8 mouse cellular contexts compared by ENCODE assay signal in the genomic region with DNA sequence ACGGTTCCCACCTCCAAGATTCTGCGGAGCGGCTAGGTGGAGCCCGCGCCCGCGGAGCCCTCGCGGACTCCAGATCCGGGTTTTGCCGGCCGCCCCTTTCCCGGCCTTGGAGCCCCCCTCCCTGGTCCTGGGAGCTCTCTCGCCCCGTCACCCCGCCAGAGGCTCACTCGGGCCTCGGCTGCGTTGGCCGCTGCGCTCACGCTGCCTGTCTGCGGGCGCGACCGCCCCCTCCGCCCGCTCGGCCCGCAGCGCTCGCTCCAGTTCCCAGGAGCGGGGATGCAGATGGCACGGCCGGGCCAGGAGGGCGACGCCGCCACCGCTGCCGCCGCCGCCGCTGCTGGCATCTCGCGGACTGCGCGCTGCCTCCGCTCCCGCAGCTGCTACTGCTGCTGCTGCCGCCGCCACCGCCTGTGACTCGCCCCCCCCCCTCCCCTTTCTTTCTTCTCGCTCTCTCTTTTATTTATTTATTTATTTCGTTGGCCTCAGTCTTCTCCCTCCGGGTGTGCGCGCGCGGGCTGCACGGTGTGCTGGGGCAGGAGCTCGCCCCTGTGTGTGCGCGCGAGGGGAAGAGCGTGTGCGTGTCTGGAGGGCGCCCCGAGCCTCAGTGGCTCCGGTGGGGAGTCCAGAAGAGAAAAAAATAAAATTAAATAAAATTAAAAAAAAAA. TPM values are rescaled to one million over a fixed set of nuclear protein-coding genes. Genes with fewer than 3 reads are reported as not detected.
A peak's percentile ranks its signal among the peaks of the same experiment; 100 is the strongest.
DNase-seq lines count a peak whose midpoint lies in the region; ATAC-seq lines count a peak whose summit lies in the region.

A gene (plus strand): TSS at position 549 of the 665 bp plus-strand sequence.

- peak within 1 kb of the TSS; percentile 97 for H3K27ac ChIP-seq in forebrain, embryonic 16.5 days (ENCODE audit: low read length)

- no peaks in the 10 kb centered on the region for H3K9me3 ChIP-seq in forebrain, embryonic 16.5 days (ENCODE audit: control insufficient read depth, low read length)

- ATAC-seq in forebrain, embryonic 16.5 days: peak; percentile 84

- peaks cover 10% of the 10 kb centered on the region; the same call in 1 of the 2 replicates for H3K4me1 ChIP-seq in forebrain, embryonic 16.5 days (replicated peaks; ENCODE audit: control insufficient read depth, insufficient read depth, low read length)

- H3K36me3 ChIP-seq in forebrain, embryonic 16.5 days (ENCODE audit: control insufficient read depth, insufficient read depth): no peaks in the 10 kb centered on the region

- H3K4me2 ChIP-seq in forebrain, embryonic 16.5 days (ENCODE audit: low read length): peak within 1 kb of the TSS; percentile 86

- H3K4me3 ChIP-seq in forebrain, embryonic 16.5 days (replicated peaks; ENCODE audit: low read length): peak within 1 kb of the TSS; percentile 72

- intact Hi-C loops in heart, postnatal 14 days (cut with DNase I): no loop called here

- peak within 1 kb of the TSS; percentile 91 for H3K9ac ChIP-seq in forebrain, embryonic 16.5 days (replicated peaks; ENCODE audit: low read depth, low read length)

- under 1% methylated on average over 64 of the region's 70 CpGs for WGBS in forebrain, embryonic 16.5 days

- DNase-seq in ES-CJ7 (ENCODE audit: low read depth, low spot score): peak; percentile 54
- peak; percentile 90 for DNase-seq in cerebellum, adult 11-12 months
- peak; percentile 75 to 76 for DNase-seq in heart, postnatal 14 days
- DNase-seq in layer of hippocampus, adult 8-10 months (ENCODE audit: low spot score in 2 of 2): peak; percentile 66 to 75
- DNase-seq in lung, adult 18-20 months: peak; percentile 55 to 64
- DNase-seq in ovary, adult 18-20 months (ENCODE audit: low spot score): peak; percentile 52
- no peak for DNase-seq in natural killer cell, adult 2 months (ENCODE audit: low spot score in 2 of 2)

- H3K27me3 ChIP-seq in forebrain, embryonic 16.5 days (replicated peaks; ENCODE audit: control insufficient read depth, insufficient read depth, low read length): peaks cover 2% of the 10 kb centered on the region

RNA-seq across cellular contexts. Expression of the gene that starts here (rescaled TPM):
- 46.5 and 63.6 TPM in 2 replicates for polyA plus RNA-seq in forebrain, embryonic 16.5 days (2015; fragmentation: Nextera tagmentation; extraction: Ambion mirVana)
- total RNA-seq in heart, postnatal 14 days (2021): 1 to 10 TPM; 6.5 to 6.8 TPM
- total RNA-seq in layer of hippocampus, adult 8-10 months (2022): 100 to 1,000 TPM; 156 to 185 (median 171) TPM

Comparison
In these comparisons a context has a peak if more than half of its experiments do, and no peak if none do; other contexts are left out.
1. RNA of the gene that starts here (total RNA-seq): 156 to 185 TPM in layer of hippocampus, adult 8-10 months; 6.5 to 6.8 TPM in heart, postnatal 14 days; every median in the first group is over 10 times any median in the second.
2. DNase-seq: peak in ES-CJ7 (single experiment), cerebellum, adult 11-12 months (single experiment), heart, postnatal 14 days (2 of 2), layer of hippocampus, adult 8-10 months (2 of 2), lung, adult 18-20 months (2 of 2) and ovary, adult 18-20 months (single experiment); none in natural killer cell, adult 2 months (0 of 2).